Mouse (Mus musculus) small intestine, adult 2 months (tissue): ENCODE measurements around the gene Med13l. TPM values are rescaled to one million over a fixed set of nuclear protein-coding genes. Genes with fewer than 3 reads are reported as not detected.

Source experiments
- H3K27ac ChIP-seq: fragments of 200-500 bp; 2 replicates; pipeline ENCODE4 v1.5.1; 2012; ENCODE audit warnings: low read depth, low read length, control low read depth, inconsistent platforms; ENCODE audit not compliant: insufficient read depth
- H3K27me3 ChIP-seq: fragments of 200-500 bp; 2 replicates; pipeline ENCODE4 v1.6.1; 2012; ENCODE audit warnings: mild to moderate bottlenecking, moderate library complexity, low read length, inconsistent platforms; ENCODE audit not compliant: control insufficient read depth, insufficient read depth
- H3K36me3 ChIP-seq: fragments of 200-500 bp; 2 replicates; pipeline ENCODE4 v1.6.1; 2012; ENCODE audit warnings: mild to moderate bottlenecking, low read length, control low read depth, inconsistent platforms; ENCODE audit not compliant: control insufficient read depth, insufficient read depth
- H3K4me1 ChIP-seq: fragments of 200-500 bp; 2 replicates; pipeline ENCODE4 v1.6.1; 2012; ENCODE audit warnings: low read length, inconsistent platforms, mixed read lengths; ENCODE audit not compliant: control insufficient read depth, insufficient read depth, insufficient read length
- H3K4me3 ChIP-seq: fragments of 200-500 bp; 2 replicates; pipeline ENCODE4 v1.5.1; 2012; ENCODE audit warnings: low read depth, mild to moderate bottlenecking, control low read depth, inconsistent platforms, low read length, moderate library complexity
- CTCF ChIP-seq: fragments of 200-500 bp; IDR thresholded peaks from 2 replicates; pipeline ENCODE4 v1.5.1; 2012; ENCODE audit warnings: low read depth, mild to moderate bottlenecking, control low read depth, inconsistent platforms, low read length, moderate library complexity, mixed read lengths; ENCODE audit not compliant: insufficient replicate concordance, insufficient read length; ENCODE audit errors: extremely low read depth
- POLR2A ChIP-seq: fragments of 200-500 bp; IDR thresholded peaks from 2 replicates; pipeline ENCODE4 v1.6.1; 2012; ENCODE audit warnings: low read depth, mild to moderate bottlenecking, control low read depth, inconsistent platforms, low read length, moderate library complexity
- WGBS: fragments of 180-500 bp; shearing (Covaris S2); methylation state at CpG from one replicate; pipeline ENCODE4 v1.1.7; 2018; 5-methylcytosine and 5-hydroxymethylcytosine counted together
- polyA plus RNA-seq: library from polyadenylated mRNA; depleted of rRNA; stranded (reverse); fragments of >200 nt; gene quantifications from 2 replicates; pipeline ENCODE4 v1.2.3, GENCODE M21; 2012

Med13l gene
- polyA plus RNA-seq, 1 experiment, result 13.6 TPM

DNA sequence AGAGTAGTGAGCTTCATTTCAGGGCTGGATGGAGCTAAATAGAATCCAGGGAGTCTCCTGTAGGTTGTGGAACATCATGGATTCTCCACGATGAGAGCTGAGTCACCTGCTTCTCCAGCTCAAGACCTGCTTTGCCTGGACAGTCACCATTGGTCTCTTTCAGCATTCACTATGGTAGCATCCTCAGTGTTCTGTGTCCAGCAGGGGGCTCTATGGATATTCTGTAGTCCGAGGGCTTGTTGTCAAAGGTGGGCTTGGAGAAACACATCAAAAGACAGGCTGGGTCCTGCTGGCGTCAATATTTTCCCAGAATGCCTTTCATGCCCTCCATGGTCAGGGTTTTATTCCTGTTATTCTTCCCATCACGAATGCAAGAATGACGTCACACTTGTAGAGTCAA, 251.2 kb downstream of the Med13l start:
- H3K36me3 ChIP-seq, result no peaks in the 10 kb centered on the region

DNA sequence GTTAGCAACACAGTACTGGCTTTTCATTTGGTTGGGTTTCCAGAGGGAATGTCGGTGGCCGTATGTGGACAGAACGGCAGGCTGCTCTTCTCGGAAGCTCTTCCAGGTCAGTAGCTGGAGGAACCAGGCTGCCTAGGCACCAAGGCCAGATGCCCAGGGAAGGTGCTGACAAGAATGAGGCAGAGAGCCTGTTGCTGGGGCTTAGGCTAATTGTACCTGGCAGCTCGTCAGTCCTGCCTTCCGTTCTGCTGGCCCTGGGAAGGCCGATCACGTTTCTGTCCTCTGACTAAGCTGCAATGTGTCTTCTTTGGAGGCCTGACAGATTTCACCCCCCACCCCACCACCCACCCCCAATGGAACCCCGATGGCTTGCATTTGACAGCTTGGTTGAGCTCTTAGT, 251.9 kb downstream of the Med13l start:
- WGBS, result 86% methylated on average over 9 of the region's 9 CpGs
- TF ChIP-seq CTCF (no peak), POLR2A (no peak)
- Histone ChIP-seq H3K27me3 (no peaks in the 10 kb centered on the region), H3K27ac (no peak overlapping the region), H3K4me1 (peaks cover 2% of the 10 kb centered on the region; the same call in 1 of the 2 replicates), H3K4me3 (no peak overlapping the region), H3K36me3 (no peaks in the 10 kb centered on the region)

More for the DNA sequence above, 251.2 kb downstream of the Med13l start:
- Histone ChIP-seq H3K4me3 (no peak overlapping the region), H3K27ac (no peak overlapping the region), H3K27me3 (no peaks in the 10 kb centered on the region), H3K4me1 (peaks cover 2% of the 10 kb centered on the region; the same call in 1 of the 2 replicates)
- TF ChIP-seq CTCF, result no peak
- no peak for TF ChIP-seq POLR2A
- WGBS, result 64% methylated on average over 5 of the region's 5 CpGs

DNA sequence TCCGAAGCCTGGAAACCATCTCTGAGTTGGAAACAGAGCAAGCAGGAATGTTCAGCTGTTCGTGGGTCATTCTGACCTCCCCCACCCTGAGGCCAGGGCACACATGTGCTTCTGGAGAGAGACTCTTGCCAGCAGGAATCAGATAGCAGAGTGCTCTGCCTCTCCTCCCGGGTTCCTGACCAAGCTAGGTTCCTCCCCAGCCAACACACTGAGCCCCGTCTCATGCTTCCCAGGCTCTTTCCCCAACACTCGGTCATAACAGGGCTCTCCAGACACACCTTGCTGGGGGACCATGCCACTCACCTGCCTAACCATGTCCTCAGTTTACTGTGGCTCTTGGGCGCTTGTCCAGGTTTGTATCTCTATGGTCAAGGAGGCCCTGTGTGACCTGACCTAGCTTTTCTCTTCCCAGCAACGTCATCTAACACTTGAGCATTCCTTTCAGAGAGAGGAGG, 252.5 kb downstream of the Med13l start:
- TF ChIP-seq CTCF (no peak), POLR2A (no peak)
- WGBS, result 69% methylated on average over 7 of the region's 7 CpGs
- H3K36me3 ChIP-seq, result no peaks in the 10 kb centered on the region
- H3K27ac ChIP-seq, result no peak overlapping the region
- no peak overlapping the region for H3K4me3 ChIP-seq
- no peaks in the 10 kb centered on the region for H3K27me3 ChIP-seq
- H3K4me1 ChIP-seq, result peaks cover 2% of the 10 kb centered on the region; the same call in 1 of the 2 replicates

DNA sequence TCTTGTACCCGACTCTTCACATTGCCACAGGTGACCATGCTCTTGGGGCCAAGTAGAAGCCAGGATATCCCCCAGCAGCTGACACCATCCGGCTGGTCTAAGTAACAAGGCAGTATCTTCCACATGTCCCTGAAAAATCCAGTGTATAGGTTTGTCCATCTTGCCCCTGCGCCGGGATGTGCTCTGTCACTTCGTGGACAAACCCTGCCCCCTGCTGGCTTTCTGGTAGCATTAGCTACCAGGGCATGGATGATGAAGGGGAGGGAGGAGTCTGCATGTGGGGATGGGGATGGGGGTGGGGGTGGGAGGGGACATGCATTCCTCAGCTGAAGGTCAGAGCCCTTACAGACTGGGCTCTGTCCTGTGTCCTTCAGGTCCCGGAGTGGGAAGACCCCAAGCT, 253.6 kb downstream of the Med13l start:
- no peaks in the 10 kb centered on the region for H3K36me3 ChIP-seq
- WGBS, result 50% methylated on average over 6 of the region's 6 CpGs
- H3K27me3 ChIP-seq, result no peaks in the 10 kb centered on the region
- H3K4me1 ChIP-seq, result peaks cover 2% of the 10 kb centered on the region; the same call in 1 of the 2 replicates
- TF ChIP-seq CTCF (peak; percentile 52; the same call in 1 of the 2 replicates), POLR2A (no peak)
- H3K4me3 ChIP-seq, result no peak overlapping the region
- no peak overlapping the region for H3K27ac ChIP-seq
